Mouse (Mus musculus): ENCODE results near the gene Tmem50b. TPM values are rescaled to one million over a fixed set of nuclear protein-coding genes. Genes with fewer than 3 reads are reported as not detected.

The Tmem50b gene
- polyA plus RNA-seq, 1 experiment from 2014 or later, result 59.8 TPM

- no peak for TF ChIP-seq CTCF (IDR thresholded peaks at IDR 0.05)
- no peaks in the 10 kb centered on the region for H3K27me3 ChIP-seq
- POLR2A ChIA-PET, result no interaction called here
- CTCF ChIA-PET, result no interaction called here
- ATAC-seq (no peak), DNase-seq (ENCODE audit: low read depth, low spot score) (no peak)
- in situ Hi-C loops (cut with MboI; ENCODE audit: low pct_unique_long_range_greater_than_20kb), result no loop called here
These were observed 33.0 kb upstream of the Tmem50b start for GRCm38 (mm10) chr16:91630584-91630983.

GRCm38 (mm10) chr16:91629749-91630148 lies 32.1 kb upstream of the Tmem50b start:
- ChIA-PET CTCF (no interaction called here), POLR2A (interaction anchor here (0.6 kb wide), 1 partner anchor 16 kb away, joined by 4 read pairs; no protein-coding TSS in a partner anchor)
- TF ChIP-seq CTCF (IDR thresholded peaks at IDR 0.05), result no peak
- in situ Hi-C loops (cut with MboI; ENCODE audit: low pct_unique_long_range_greater_than_20kb), result no loop called here
- no peak for DNase-seq (ENCODE audit: low read depth, low spot score)
- no peak for ATAC-seq
- H3K27me3 ChIP-seq, result no peaks in the 10 kb centered on the region

GRCm38 (mm10) chr16:91628673-91629072 lies 31.1 kb upstream of the Tmem50b start:
- ChIA-PET POLR2A (no interaction called here), CTCF (no interaction called here)
- in situ Hi-C loops (cut with MboI; ENCODE audit: low pct_unique_long_range_greater_than_20kb), result no loop called here
- no peak for TF ChIP-seq CTCF (IDR thresholded peaks at IDR 0.05)
- H3K27me3 ChIP-seq, result no peaks in the 10 kb centered on the region
- DNase-seq (ENCODE audit: low read depth, low spot score) (no peak), ATAC-seq (no peak)

GRCm38 (mm10) chr16:91627831-91628230 lies 30.2 kb upstream of the Tmem50b start:
- no peaks in the 10 kb centered on the region for H3K27me3 ChIP-seq
- no peak for ATAC-seq
- in situ Hi-C loops (cut with MboI; ENCODE audit: low pct_unique_long_range_greater_than_20kb), result no loop called here
- ChIA-PET CTCF (no interaction called here), POLR2A (no interaction called here)
- no peak for TF ChIP-seq CTCF (IDR thresholded peaks at IDR 0.05)
- DNase-seq (ENCODE audit: low read depth, low spot score), result no peak

- H3K27me3 ChIP-seq, result no peaks in the 10 kb centered on the region
- ChIA-PET CTCF (no interaction called here), POLR2A (no interaction called here)
- no peak for TF ChIP-seq CTCF (IDR thresholded peaks at IDR 0.05)
- no peak for DNase-seq (ENCODE audit: low read depth, low spot score)
- in situ Hi-C loops (cut with MboI; ENCODE audit: low pct_unique_long_range_greater_than_20kb), result no loop called here
- no peak for ATAC-seq
These were observed 25.5 kb upstream of the Tmem50b start for GRCm38 (mm10) chr16:91623074-91623473.

- POLR2A ChIA-PET, result no interaction called here
These were observed 23.4 kb upstream of the Tmem50b start for GRCm38 (mm10) chr16:91620991-91621390.

GRCm38 (mm10) chr16:91620185-91620584 lies 22.6 kb upstream of the Tmem50b start:
- ATAC-seq, result no peak
- CTCF ChIA-PET, result interaction anchor here (1.6 kb wide), 1 partner anchor 19 kb away, joined by 4 read pairs; no protein-coding TSS in a partner anchor
- no peaks in the 10 kb centered on the region for H3K27me3 ChIP-seq

More at GRCm38 (mm10) chr16:91620991-91621390, 23.4 kb upstream of the Tmem50b start:
- CTCF ChIA-PET, result interaction anchor here (0.6 to 1.6 kb wide), 2 partner anchors 10 to 18 kb away, joined by 3 to 4 read pairs; no protein-coding TSS in a partner anchor
- in situ Hi-C loops (cut with MboI; ENCODE audit: low pct_unique_long_range_greater_than_20kb), result no loop called here
- H3K27me3 ChIP-seq, result no peaks in the 10 kb centered on the region
- DNase-seq (ENCODE audit: low read depth, low spot score) (no peak), ATAC-seq (no peak)
- no peak for TF ChIP-seq CTCF (IDR thresholded peaks at IDR 0.05)

GRCm38 (mm10) chr16:91618511-91619501 lies 21.2 kb upstream of the Tmem50b start, which contains the start of gene Dnajc28:
Gene Dnajc28 (minus strand): TSS chr16:91619026.
- no peaks in the 10 kb centered on the region for H3K27me3 ChIP-seq
- in situ Hi-C loops (cut with MboI; ENCODE audit: low pct_unique_long_range_greater_than_20kb), result no loop called here
- TF ChIP-seq CTCF (IDR thresholded peaks at IDR 0.05), result no peak
- ChIA-PET CTCF (interaction anchor here (1.6 kb wide), 1 partner anchor 13 kb away, joined by 3 read pairs; no protein-coding TSS in a partner anchor), POLR2A (interaction anchor here (0.5 kb wide), 1 partner anchor 28 kb away, joined by 3 read pairs; the partner anchor contains the start of gene Gart)
- DNase-seq (ENCODE audit: low read depth, low spot score) (no peak), ATAC-seq (peak; percentile 58)

More at GRCm38 (mm10) chr16:91620185-91620584, 22.6 kb upstream of the Tmem50b start:
- POLR2A ChIA-PET, result no interaction called here
- DNase-seq (ENCODE audit: low read depth, low spot score), result no peak
- no peak for TF ChIP-seq CTCF (IDR thresholded peaks at IDR 0.05)
- in situ Hi-C loops (cut with MboI; ENCODE audit: low pct_unique_long_range_greater_than_20kb), result no loop called here

- ATAC-seq, result no peak
- in situ Hi-C loops (cut with MboI; ENCODE audit: low pct_unique_long_range_greater_than_20kb), result no loop called here
- H3K27me3 ChIP-seq, result no peaks in the 10 kb centered on the region
- CTCF ChIA-PET, result interaction anchor here (0.9 to 1.7 kb wide), 2 partner anchors 10 to 17 kb away, joined by 4 read pairs; partner anchors contain the start of gene Tmem50b
- DNase-seq (ENCODE audit: low read depth, low spot score), result no peak
- no peak for TF ChIP-seq CTCF (IDR thresholded peaks at IDR 0.05)
- POLR2A ChIA-PET, result interaction anchor here (1.1 kb wide), 1 partner anchor 15 kb away, joined by 4 read pairs; no protein-coding TSS in a partner anchor
These were observed 17.0 kb upstream of the Tmem50b start for GRCm38 (mm10) chr16:91614552-91614951.

- DNase-seq (ENCODE audit: low read depth, low spot score) (no peak), ATAC-seq (no peak)
- in situ Hi-C loops (cut with MboI; ENCODE audit: low pct_unique_long_range_greater_than_20kb), result no loop called here
- ChIA-PET POLR2A (no interaction called here), CTCF (interaction anchor here (1.7 kb wide), 1 partner anchor 15 kb away, joined by 4 read pairs; the partner anchor contains the start of gene Tmem50b)
- TF ChIP-seq CTCF (IDR thresholded peaks at IDR 0.05), result no peak
- H3K27me3 ChIP-seq, result no peaks in the 10 kb centered on the region
These were observed 14.9 kb upstream of the Tmem50b start for GRCm38 (mm10) chr16:91612525-91612924.

GRCm38 (mm10) chr16:91611248-91611647 lies 13.6 kb upstream of the Tmem50b start:
- ChIA-PET CTCF (no interaction called here), POLR2A (no interaction called here)
- in situ Hi-C loops (cut with MboI; ENCODE audit: low pct_unique_long_range_greater_than_20kb), result no loop called here
- no peak for ATAC-seq
- H3K27me3 ChIP-seq, result no peaks in the 10 kb centered on the region
- DNase-seq (ENCODE audit: low read depth, low spot score), result no peak
- TF ChIP-seq CTCF (IDR thresholded peaks at IDR 0.05), result no peak

Measured in Patski (cell line).